Mouse (Mus musculus): Measurements from ENCODE around the gene Gk5. TPM values are rescaled to one million over a fixed set of nuclear protein-coding genes. Genes with fewer than 3 reads are reported as not detected.

Gk5 gene
- polyA plus RNA-seq, 1 experiment from 2014 or later: 4.4 TPM

DNA sequence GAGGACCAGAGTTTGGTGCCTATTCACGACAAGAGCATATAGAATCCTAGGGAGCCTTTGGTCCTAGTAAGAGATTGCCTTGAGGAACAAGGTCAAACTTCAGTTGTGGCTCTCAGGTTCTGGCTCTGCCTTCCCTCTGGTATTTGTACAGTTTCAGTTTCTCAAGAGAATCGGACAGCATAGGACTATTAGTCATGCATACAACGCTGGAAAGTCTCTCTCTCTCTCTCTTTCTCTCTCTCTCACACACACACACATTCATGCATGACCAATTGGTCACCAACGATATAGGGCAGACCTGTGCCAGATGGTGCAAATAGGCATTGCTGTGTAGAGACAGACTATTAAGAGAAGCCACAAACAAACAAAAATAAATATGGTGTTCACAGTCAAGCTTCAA is 946 bp upstream of the Gk5 start:
- ATAC-seq (ENCODE audit: low FRiP score): no peak
- 81% methylated on average over 4 of the region's 4 CpGs for WGBS
- Histone ChIP-seq H3K36me3 (no peaks in the 10 kb centered on the region), H3K27me3 (no peaks in the 10 kb centered on the region), H3K4me3 (0 out of 2 replicates have a peak overlapping the region, but pooled peaks have one; percentile 70), H3K9ac (no peak overlapping the region), H3K9me3 (replicated peaks) (no peaks in the 10 kb centered on the region), H3K4me2 (replicated peaks) (peak overlapping the region; percentile 55; the same call in 1 of the 2 replicates), H3K4me1 (0 out of 2 replicates have a peak, but pooled peaks cover 3% of the 10 kb centered on the region), H3K27ac (no peak overlapping the region)

GRCm38 (mm10) chr9:96127972-96128371 is 8.8 kb downstream of the Gk5 start:
- Histone ChIP-seq H3K4me1 (no peaks in the 10 kb centered on the region), H3K36me3 (no peaks in the 10 kb centered on the region), H3K4me2 (replicated peaks) (no peak overlapping the region), H3K9me3 (replicated peaks) (no peaks in the 10 kb centered on the region), H3K27ac (no peak overlapping the region), H3K27me3 (no peaks in the 10 kb centered on the region), H3K9ac (no peak overlapping the region), H3K4me3 (no peak overlapping the region)
- WGBS: 62% methylated on average over 5 of the region's 5 CpGs
- no peak for ATAC-seq (ENCODE audit: low FRiP score)

DNA sequence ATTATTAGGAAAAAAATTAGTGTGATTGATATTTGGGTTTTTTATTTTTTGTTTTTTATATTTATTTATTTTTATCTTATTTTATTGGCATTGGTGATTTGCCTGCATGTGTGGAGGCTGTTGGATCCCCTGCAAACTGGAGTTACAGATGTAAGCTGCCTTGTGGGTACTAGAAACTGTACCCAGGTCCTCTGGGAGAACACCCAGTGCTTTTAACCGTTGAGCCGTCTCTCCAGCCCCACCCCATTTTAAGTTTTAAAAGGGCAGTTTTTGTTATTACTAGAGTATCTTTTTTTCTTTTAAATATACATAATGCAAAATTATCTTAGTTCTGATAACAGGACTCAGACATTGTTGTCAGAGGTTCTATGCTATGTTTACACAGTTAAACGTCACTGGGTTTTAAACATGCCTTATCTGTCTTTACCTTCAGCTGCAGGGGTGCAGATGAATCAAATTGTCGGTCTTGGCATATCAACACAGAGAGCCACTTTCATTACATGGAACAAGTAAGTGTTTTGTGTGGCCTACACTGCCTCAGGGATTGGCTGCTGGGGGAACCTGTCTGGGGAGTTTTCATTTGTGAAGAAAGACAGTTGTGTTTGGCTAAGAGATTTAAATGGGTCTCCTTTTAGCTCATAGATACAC is 13.9 kb downstream of the Gk5 start:
- ATAC-seq (ENCODE audit: low FRiP score): no peak
- no peaks in the 10 kb centered on the region for H3K36me3 ChIP-seq
- H3K27me3 ChIP-seq: no peaks in the 10 kb centered on the region
- no peak overlapping the region for H3K4me2 ChIP-seq (replicated peaks)
- WGBS: 72% methylated on average over 4 of the region's 4 CpGs
- no peak overlapping the region for H3K9ac ChIP-seq
- H3K9me3 ChIP-seq (replicated peaks): no peaks in the 10 kb centered on the region
- no peak overlapping the region for H3K27ac ChIP-seq
- H3K4me3 ChIP-seq: no peak overlapping the region
- H3K4me1 ChIP-seq: no peaks in the 10 kb centered on the region

GRCm38 (mm10) chr9:96134470-96134869 is 15.3 kb downstream of the Gk5 start:
- no peak overlapping the region for H3K27ac ChIP-seq
- no peaks in the 10 kb centered on the region for H3K4me1 ChIP-seq
- no peak overlapping the region for H3K4me2 ChIP-seq (replicated peaks)
- H3K4me3 ChIP-seq: no peak overlapping the region
- ATAC-seq (ENCODE audit: low FRiP score): no peak
- WGBS: 90% methylated on average over 7 of the region's 7 CpGs
- no peaks in the 10 kb centered on the region for H3K36me3 ChIP-seq
- no peak overlapping the region for H3K9ac ChIP-seq
- no peaks in the 10 kb centered on the region for H3K9me3 ChIP-seq (replicated peaks)
- no peaks in the 10 kb centered on the region for H3K27me3 ChIP-seq

GRCm38 (mm10) chr9:96134916-96135315 is 15.8 kb downstream of the Gk5 start:
- no peaks in the 10 kb centered on the region for H3K27me3 ChIP-seq
- H3K9me3 ChIP-seq (replicated peaks): no peaks in the 10 kb centered on the region
- ATAC-seq (ENCODE audit: low FRiP score): no peak
- no peak overlapping the region for H3K4me3 ChIP-seq
- 80% methylated on average over 8 of the region's 8 CpGs for WGBS
- H3K4me2 ChIP-seq (replicated peaks): no peak overlapping the region
- H3K27ac ChIP-seq: no peak overlapping the region
- no peak overlapping the region for H3K9ac ChIP-seq
- H3K36me3 ChIP-seq: no peaks in the 10 kb centered on the region
- no peaks in the 10 kb centered on the region for H3K4me1 ChIP-seq

- no peaks in the 10 kb centered on the region for H3K36me3 ChIP-seq
- whole genome bisulfite sequencing: 62% methylated on average over 7 of the region's 7 CpGs
- no peak overlapping the region for H3K4me3 ChIP-seq
- H3K27ac ChIP-seq: no peak overlapping the region
- H3K9ac ChIP-seq: no peak overlapping the region
- no peaks in the 10 kb centered on the region for H3K27me3 ChIP-seq
- no peak overlapping the region for H3K4me2 ChIP-seq (replicated peaks)
- no peak for ATAC-seq (ENCODE audit: low FRiP score)
- H3K4me1 ChIP-seq: no peaks in the 10 kb centered on the region
- no peaks in the 10 kb centered on the region for H3K9me3 ChIP-seq (replicated peaks)
Observed at GRCm38 (mm10) chr9:96135461-96135860, 16.3 kb downstream of the Gk5 start.

GRCm38 (mm10) chr9:96138958-96139357 is 19.8 kb downstream of the Gk5 start:
- Histone ChIP-seq H3K4me2 (replicated peaks) (no peak overlapping the region), H3K4me3 (no peak overlapping the region), H3K9ac (no peak overlapping the region), H3K27me3 (no peaks in the 10 kb centered on the region), H3K36me3 (no peaks in the 10 kb centered on the region), H3K27ac (no peak overlapping the region), H3K4me1 (no peaks in the 10 kb centered on the region), H3K9me3 (replicated peaks) (no peaks in the 10 kb centered on the region)
- 96% methylated on average over 9 of the region's 9 CpGs for WGBS
- no peak for ATAC-seq (ENCODE audit: low FRiP score)

DNA sequence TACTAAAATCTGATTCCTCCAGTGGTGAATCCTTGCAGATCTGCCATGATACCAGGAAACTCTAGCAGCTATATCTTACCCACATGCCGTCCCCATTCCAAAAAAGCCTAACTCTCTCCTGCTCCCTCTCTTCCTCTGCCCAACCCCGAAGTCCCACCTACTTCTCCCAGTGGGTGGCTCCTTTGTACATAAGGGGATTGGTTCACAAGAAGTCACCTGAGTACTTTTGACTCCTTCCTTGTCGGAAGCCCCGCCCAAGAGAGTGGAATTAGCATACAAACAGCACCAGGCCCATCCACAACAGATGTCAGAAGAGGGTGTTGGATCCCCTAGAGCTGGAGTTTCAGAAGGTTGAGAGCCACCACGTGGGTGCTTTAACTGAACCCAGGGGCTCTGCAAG is 20.7 kb downstream of the Gk5 start:
- H3K27ac ChIP-seq: no peak overlapping the region
- no peaks in the 10 kb centered on the region for H3K27me3 ChIP-seq
- H3K36me3 ChIP-seq: no peaks in the 10 kb centered on the region
- H3K4me3 ChIP-seq: no peak overlapping the region
- H3K9ac ChIP-seq: no peak overlapping the region
- no peak for ATAC-seq (ENCODE audit: low FRiP score)
- H3K4me1 ChIP-seq: no peaks in the 10 kb centered on the region
- H3K9me3 ChIP-seq (replicated peaks): no peaks in the 10 kb centered on the region
- 43% methylated on average over 5 of the region's 5 CpGs for WGBS
- no peak overlapping the region for H3K4me2 ChIP-seq (replicated peaks)

GRCm38 (mm10) chr9:96140931-96141330 is 21.8 kb downstream of the Gk5 start:
- 74% methylated on average over 7 of the region's 7 CpGs for WGBS
- Histone ChIP-seq H3K36me3 (no peaks in the 10 kb centered on the region), H3K4me1 (no peaks in the 10 kb centered on the region), H3K27ac (no peak overlapping the region), H3K4me2 (replicated peaks) (no peak overlapping the region), H3K9me3 (replicated peaks) (no peaks in the 10 kb centered on the region), H3K9ac (no peak overlapping the region), H3K27me3 (no peaks in the 10 kb centered on the region), H3K4me3 (no peak overlapping the region)
- ATAC-seq (ENCODE audit: low FRiP score): no peak

- ATAC-seq (ENCODE audit: low FRiP score): no peak
- no peaks in the 10 kb centered on the region for H3K9me3 ChIP-seq (replicated peaks)
- no peak overlapping the region for H3K9ac ChIP-seq
- 64% methylated on average over 6 of the region's 6 CpGs for WGBS
- H3K4me3 ChIP-seq: no peak overlapping the region
- H3K27me3 ChIP-seq: no peaks in the 10 kb centered on the region
- no peaks in the 10 kb centered on the region for H3K4me1 ChIP-seq
- H3K4me2 ChIP-seq (replicated peaks): no peak overlapping the region
- H3K36me3 ChIP-seq: no peaks in the 10 kb centered on the region; the same call in 1 of the 2 replicates
- H3K27ac ChIP-seq: no peak overlapping the region
Observed at GRCm38 (mm10) chr9:96142499-96142898, 23.3 kb downstream of the Gk5 start.

GRCm38 (mm10) chr9:96143633-96144032 is 24.5 kb downstream of the Gk5 start:
- Histone ChIP-seq H3K27me3 (no peaks in the 10 kb centered on the region), H3K4me2 (replicated peaks) (no peak overlapping the region), H3K4me1 (no peaks in the 10 kb centered on the region), H3K36me3 (no peaks in the 10 kb centered on the region; the same call in 1 of the 2 replicates), H3K27ac (no peak overlapping the region), H3K4me3 (no peak overlapping the region), H3K9me3 (replicated peaks) (no peaks in the 10 kb centered on the region), H3K9ac (no peak overlapping the region)
- 94% methylated on average over 4 of the region's 4 CpGs for WGBS
- ATAC-seq (ENCODE audit: low FRiP score): no peak

DNA sequence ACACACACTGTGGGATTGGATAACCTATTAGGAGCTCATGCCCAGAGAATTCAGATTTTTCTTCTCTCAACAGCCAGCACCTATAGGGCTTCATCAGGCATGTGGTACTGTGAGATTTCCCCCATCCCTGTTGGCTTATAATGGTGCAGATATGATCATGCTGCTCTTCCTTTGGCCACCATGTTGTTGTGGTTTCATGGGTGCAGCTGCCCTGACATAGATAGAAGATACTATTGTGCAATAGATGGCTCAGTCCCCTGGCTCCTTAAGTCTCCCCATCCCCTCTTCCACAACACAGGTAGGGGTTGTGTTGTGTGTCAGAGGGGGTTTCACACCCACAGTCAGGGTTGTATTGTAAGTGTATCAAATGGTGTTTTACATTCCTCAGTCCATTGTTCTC is 25.7 kb downstream of the Gk5 start:
- ATAC-seq (ENCODE audit: low FRiP score): no peak
- H3K4me3 ChIP-seq: no peak overlapping the region
- no peaks in the 10 kb centered on the region for H3K27me3 ChIP-seq
- no peaks in the 10 kb centered on the region for H3K9me3 ChIP-seq (replicated peaks)
- no peaks in the 10 kb centered on the region; the same call in 1 of the 2 replicates for H3K36me3 ChIP-seq
- H3K9ac ChIP-seq: no peak overlapping the region
- H3K4me2 ChIP-seq (replicated peaks): no peak overlapping the region
- no peaks in the 10 kb centered on the region for H3K4me1 ChIP-seq
- no peak overlapping the region for H3K27ac ChIP-seq

DNA sequence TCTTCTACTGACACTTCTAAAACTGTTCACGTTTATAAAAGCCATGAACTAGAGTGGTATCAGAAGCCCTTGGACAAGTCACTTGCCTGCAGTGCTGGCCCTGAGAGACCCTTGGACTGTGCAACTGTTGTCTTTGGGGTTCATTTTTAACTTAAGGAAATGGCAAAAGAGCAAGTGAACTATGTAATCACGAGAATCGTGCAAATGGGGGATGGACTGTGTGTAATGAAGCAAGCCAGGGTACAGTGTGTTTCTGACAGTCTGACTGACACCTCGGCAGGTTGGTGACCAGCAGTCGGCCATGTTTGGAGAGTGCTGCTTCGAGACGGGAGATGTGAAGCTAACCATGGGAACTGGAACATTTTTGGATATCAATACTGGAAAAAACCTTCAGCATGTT is 33.6 kb downstream of the Gk5 start:
- Histone ChIP-seq H3K4me1 (no peaks in the 10 kb centered on the region), H3K4me3 (no peak overlapping the region), H3K4me2 (replicated peaks) (no peak overlapping the region), H3K27ac (no peak overlapping the region), H3K36me3 (no peaks in the 10 kb centered on the region), H3K27me3 (no peaks in the 10 kb centered on the region), H3K9ac (no peak overlapping the region), H3K9me3 (replicated peaks) (no peaks in the 10 kb centered on the region)
- ATAC-seq (ENCODE audit: low FRiP score): no peak
- 92% methylated on average over 7 of the region's 7 CpGs for WGBS

Measured in hindbrain, embryonic 12.5 days (tissue).